Mouse (Mus musculus): ENCODE results near the gene Rusc1.
A peak's percentile ranks its signal among the peaks of the same experiment; 100 is the strongest.

The Rusc1 gene

GRCm38 (mm10) chr3:89093175-89093574, at the start of gene Rusc1:
Gene Rusc1, minus strand, starts transcription at chr3:89093311.
- peak; percentile 63 for DNase-seq

- peak; percentile 58 for DNase-seq
Measured at GRCm38 (mm10) chr3:89136365-89136764, 43.3 kb upstream of the Rusc1 start.

GRCm38 (mm10) chr3:89135958-89136357, 42.8 kb upstream of the Rusc1 start, which contains the start of gene Pklr:
Gene Pklr, plus strand, starts transcription at chr3:89136142.
- DNase-seq, result no peak

GRCm38 (mm10) chr3:89133752-89134151, 40.6 kb upstream of the Rusc1 start:
- DNase-seq, result no peak

GRCm38 (mm10) chr3:89133063-89133450, 39.9 kb upstream of the Rusc1 start:
- no peak for DNase-seq

- DNase-seq, result peak; percentile 8
Measured at GRCm38 (mm10) chr3:89132285-89133062, 39.4 kb upstream of the Rusc1 start.

GRCm38 (mm10) chr3:89131816-89132215, 38.7 kb upstream of the Rusc1 start:
- no peak for DNase-seq

GRCm38 (mm10) chr3:89129908-89130307, 36.8 kb upstream of the Rusc1 start:
- DNase-seq, result no peak

GRCm38 (mm10) chr3:89125981-89126380, 32.9 kb upstream of the Rusc1 start:
- DNase-seq, result no peak

GRCm38 (mm10) chr3:89124241-89124640, 31.1 kb upstream of the Rusc1 start:
- DNase-seq, result no peak

- no peak for DNase-seq
Measured at GRCm38 (mm10) chr3:89123313-89123712, 30.2 kb upstream of the Rusc1 start.

GRCm38 (mm10) chr3:89115522-89115921, 22.4 kb upstream of the Rusc1 start:
- DNase-seq, result peak; percentile 42

- no peak for DNase-seq
Measured at GRCm38 (mm10) chr3:89113058-89113457, 19.9 kb upstream of the Rusc1 start.

- no peak for DNase-seq
Measured at GRCm38 (mm10) chr3:89108146-89108545, 15.0 kb upstream of the Rusc1 start.

GRCm38 (mm10) chr3:89107545-89107944, 14.4 kb upstream of the Rusc1 start:
- DNase-seq, result no peak

GRCm38 (mm10) chr3:89106881-89107280, 13.8 kb upstream of the Rusc1 start:
- DNase-seq, result no peak

- DNase-seq, result no peak
Measured at GRCm38 (mm10) chr3:89103291-89103595, 10.1 kb upstream of the Rusc1 start.

- no peak for DNase-seq
Measured at GRCm38 (mm10) chr3:89102495-89103290, 9.6 kb upstream of the Rusc1 start.

GRCm38 (mm10) chr3:89101812-89102494, 8.8 kb upstream of the Rusc1 start, which contains the start of gene Fdps:
Gene Fdps, minus strand, starts transcription at chr3:89101959.
- peak; percentile 92 for DNase-seq

GRCm38 (mm10) chr3:89101459-89101811, 8.3 kb upstream of the Rusc1 start:
- DNase-seq, result no peak

- DNase-seq, result no peak
Measured at GRCm38 (mm10) chr3:89100811-89101210, 7.7 kb upstream of the Rusc1 start, which contains the start of gene Gm43738. Gene Gm43738, minus strand, starts transcription at chr3:89101099.

- DNase-seq, result no peak
Measured at GRCm38 (mm10) chr3:89094021-89094420, 910 bp upstream of the Rusc1 start.

GRCm38 (mm10) chr3:89092509-89093090, 511 bp downstream of the Rusc1 start:
- no peak for DNase-seq
